Mouse (Mus musculus): ENCODE data around the gene Dennd1a. TPM values are rescaled to one million over a fixed set of nuclear protein-coding genes. Genes with fewer than 3 reads are reported as not detected.

Gene Dennd1a
- total and polyA plus RNA-seq, 3 experiments: 17.6 to 26.8 (median 22.0) TPM

GRCm38 (mm10) chr2:37758343-37759015 is 528.7 kb downstream of the Dennd1a start:
- Histone ChIP-seq H3K27ac (no peak overlapping the region), H3K79me2 (replicated peaks; ENCODE audit: control insufficient read depth, insufficient read depth, low read length) (no peaks in the 10 kb centered on the region), H3K4me1 (ENCODE audit: control insufficient read depth, insufficient read depth, low read length) (peaks cover 7% of the 10 kb centered on the region), H3K36me3 (ENCODE audit: control insufficient read depth, insufficient read depth, low read length) (no peaks in the 10 kb centered on the region), H3K9ac (ENCODE audit: low read depth, low read length) (no peak overlapping the region), H3K27me3 (ENCODE audit: control insufficient read depth, insufficient read depth, low read length) (no peaks in the 10 kb centered on the region), H3K4me3 (no peak overlapping the region)
- TF ChIP-seq EP300 (IDR thresholded peaks at IDR 0.05; ENCODE audit: insufficient read depth, low read depth, low read length): no peak
- TF ChIP-seq POLR2A (IDR thresholded peaks at IDR 0.05; ENCODE audit: insufficient read depth, low read depth, low read length): no peak
- TF ChIP-seq CTCF (IDR thresholded peaks at IDR 0.05): no peak
- 56% methylated on average over 21 of the region's 21 CpGs for WGBS
- intact Hi-C loops (cut with DNase I): no loop called here
- DNase-seq: no peak

GRCm38 (mm10) chr2:37757784-37758183 is 529.4 kb downstream of the Dennd1a start:
- H3K9ac ChIP-seq (ENCODE audit: low read depth, low read length): no peak overlapping the region
- H3K4me1 ChIP-seq (ENCODE audit: control insufficient read depth, insufficient read depth, low read length): peaks cover 7% of the 10 kb centered on the region
- no peak for DNase-seq
- no peak overlapping the region for H3K27ac ChIP-seq
- no peak overlapping the region for H3K4me3 ChIP-seq
- H3K79me2 ChIP-seq (replicated peaks; ENCODE audit: control insufficient read depth, insufficient read depth, low read length): no peaks in the 10 kb centered on the region
- intact Hi-C loops (cut with DNase I): no loop called here
- H3K27me3 ChIP-seq (ENCODE audit: control insufficient read depth, insufficient read depth, low read length): no peaks in the 10 kb centered on the region
- no peaks in the 10 kb centered on the region for H3K36me3 ChIP-seq (ENCODE audit: control insufficient read depth, insufficient read depth, low read length)
- TF ChIP-seq EP300 (IDR thresholded peaks at IDR 0.05; ENCODE audit: insufficient read depth, low read depth, low read length) (0 out of 2 replicates have a peak, but pooled peaks have one; percentile 9), CTCF (IDR thresholded peaks at IDR 0.05) (no peak)
- 56% methylated on average over 4 of the region's 4 CpGs for WGBS

- H3K4me3 ChIP-seq: no peak overlapping the region
- intact Hi-C loops (cut with DNase I): no loop called here
- H3K4me1 ChIP-seq (ENCODE audit: control insufficient read depth, insufficient read depth, low read length): peaks cover 7% of the 10 kb centered on the region
- H3K9ac ChIP-seq (ENCODE audit: low read depth, low read length): no peak overlapping the region
- no peak overlapping the region for H3K27ac ChIP-seq
- TF ChIP-seq EP300 (IDR thresholded peaks at IDR 0.05; ENCODE audit: insufficient read depth, low read depth, low read length): no peak
- no peak for TF ChIP-seq POLR2A (IDR thresholded peaks at IDR 0.05; ENCODE audit: insufficient read depth, low read depth, low read length)
- no peak for TF ChIP-seq CTCF (IDR thresholded peaks at IDR 0.05)
- H3K79me2 ChIP-seq (replicated peaks; ENCODE audit: control insufficient read depth, insufficient read depth, low read length): no peaks in the 10 kb centered on the region
- H3K36me3 ChIP-seq (ENCODE audit: control insufficient read depth, insufficient read depth, low read length): no peaks in the 10 kb centered on the region
- no peak for DNase-seq
- 72% methylated on average over 5 of the region's 5 CpGs for WGBS
- no peaks in the 10 kb centered on the region for H3K27me3 ChIP-seq (ENCODE audit: control insufficient read depth, insufficient read depth, low read length)
Observed at GRCm38 (mm10) chr2:37757016-37757415, 530.2 kb downstream of the Dennd1a start.

GRCm38 (mm10) chr2:37756220-37756930 is 530.8 kb downstream of the Dennd1a start:
- DNase-seq: no peak
- TF ChIP-seq CTCF (IDR thresholded peaks at IDR 0.05): no peak
- TF ChIP-seq POLR2A (IDR thresholded peaks at IDR 0.05; ENCODE audit: insufficient read depth, low read depth, low read length): no peak
- no peak for TF ChIP-seq EP300 (IDR thresholded peaks at IDR 0.05; ENCODE audit: insufficient read depth, low read depth, low read length)
- no peak overlapping the region for H3K27ac ChIP-seq
- intact Hi-C loops (cut with DNase I): no loop called here
- no peak overlapping the region for H3K9ac ChIP-seq (ENCODE audit: low read depth, low read length)
- H3K79me2 ChIP-seq (replicated peaks; ENCODE audit: control insufficient read depth, insufficient read depth, low read length): no peaks in the 10 kb centered on the region
- H3K27me3 ChIP-seq (ENCODE audit: control insufficient read depth, insufficient read depth, low read length): no peaks in the 10 kb centered on the region
- H3K4me1 ChIP-seq (ENCODE audit: control insufficient read depth, insufficient read depth, low read length): peaks cover 7% of the 10 kb centered on the region
- H3K4me3 ChIP-seq: no peak overlapping the region
- H3K36me3 ChIP-seq (ENCODE audit: control insufficient read depth, insufficient read depth, low read length): no peaks in the 10 kb centered on the region
- WGBS: 85% methylated on average over 2 of the region's 2 CpGs

- H3K36me3 ChIP-seq (ENCODE audit: control insufficient read depth, insufficient read depth, low read length): no peaks in the 10 kb centered on the region
- no peak for TF ChIP-seq CTCF (IDR thresholded peaks at IDR 0.05)
- no peak for TF ChIP-seq POLR2A (IDR thresholded peaks at IDR 0.05; ENCODE audit: insufficient read depth, low read depth, low read length)
- TF ChIP-seq EP300 (IDR thresholded peaks at IDR 0.05; ENCODE audit: insufficient read depth, low read depth, low read length): no peak
- H3K27me3 ChIP-seq (ENCODE audit: control insufficient read depth, insufficient read depth, low read length): no peaks in the 10 kb centered on the region
- no peaks in the 10 kb centered on the region for H3K79me2 ChIP-seq (replicated peaks; ENCODE audit: control insufficient read depth, insufficient read depth, low read length)
- 100% methylated on average over 1 of the region's 1 CpGs for WGBS
- H3K27ac ChIP-seq: no peak overlapping the region
- no peak overlapping the region for H3K9ac ChIP-seq (ENCODE audit: low read depth, low read length)
- no peak for DNase-seq
- H3K4me1 ChIP-seq (ENCODE audit: control insufficient read depth, insufficient read depth, low read length): peaks cover 9% of the 10 kb centered on the region
- intact Hi-C loops (cut with DNase I): no loop called here
- no peak overlapping the region for H3K4me3 ChIP-seq
Observed at GRCm38 (mm10) chr2:37751114-37751513, 536.1 kb downstream of the Dennd1a start.

GRCm38 (mm10) chr2:37749323-37749722 is 537.9 kb downstream of the Dennd1a start:
- peaks cover 9% of the 10 kb centered on the region for H3K4me1 ChIP-seq (ENCODE audit: control insufficient read depth, insufficient read depth, low read length)
- intact Hi-C loops (cut with DNase I): no loop called here
- TF ChIP-seq POLR2A (IDR thresholded peaks at IDR 0.05; ENCODE audit: insufficient read depth, low read depth, low read length) (no peak), EP300 (IDR thresholded peaks at IDR 0.05; ENCODE audit: insufficient read depth, low read depth, low read length) (no peak), CTCF (IDR thresholded peaks at IDR 0.05) (no peak)
- H3K4me3 ChIP-seq: no peak overlapping the region
- no peaks in the 10 kb centered on the region for H3K79me2 ChIP-seq (replicated peaks; ENCODE audit: control insufficient read depth, insufficient read depth, low read length)
- no peak overlapping the region for H3K27ac ChIP-seq
- H3K27me3 ChIP-seq (ENCODE audit: control insufficient read depth, insufficient read depth, low read length): no peaks in the 10 kb centered on the region
- DNase-seq: no peak
- 38% methylated on average over 6 of the region's 6 CpGs for WGBS
- no peaks in the 10 kb centered on the region for H3K36me3 ChIP-seq (ENCODE audit: control insufficient read depth, insufficient read depth, low read length)
- H3K9ac ChIP-seq (ENCODE audit: low read depth, low read length): no peak overlapping the region

Small RNA genes lying within 50 kb of the gene (microRNA-seq; reads per million reads assigned to microRNA genes)
- gene Gm44455: 0 reads per million in 2 experiments

Other genes starting within 250 kb of the Dennd1a start
- gene Lhx2, start 51.9 kb upstream of the Dennd1a start, total RNA-seq (2021): not detected
- gene Lhx2, start 51.9 kb upstream of the Dennd1a start, polyA plus RNA-seq (2012; rRNA removed): 0.06 TPM in 1 of 2 replicates, not detected in the other
- 1 to 10 TPM; 2.9 to 3.3 TPM for gene Nek6, start 224.3 kb upstream of the Dennd1a start, total RNA-seq (2021)
- gene Nek6, start 224.3 kb upstream of the Dennd1a start, polyA plus RNA-seq (2012; rRNA removed): 5.5 and 5.8 TPM in 2 replicates

All from heart, adult 2 months (tissue).